Mouse (Mus musculus): Measurements from ENCODE around the gene Rbmx2.

Rbmx2 gene

GRCm38 (mm10) chrX:48694864-48695371 lies at the start of gene Rbmx2:
Rbmx2 (plus strand) TSS chrX:48695004.
- DNase-seq (ENCODE audit: extremely low spot score), result peak; percentile 84

- DNase-seq (ENCODE audit: extremely low spot score), result peak; percentile 3
Observed at GRCm38 (mm10) chrX:48666807-48667206, 28.0 kb upstream of the Rbmx2 start.

- no peak for DNase-seq (ENCODE audit: extremely low spot score)
Observed at GRCm38 (mm10) chrX:48669588-48669987, 25.2 kb upstream of the Rbmx2 start.

- no peak for DNase-seq (ENCODE audit: extremely low spot score)
Observed at GRCm38 (mm10) chrX:48671714-48672113, 23.1 kb upstream of the Rbmx2 start.

GRCm38 (mm10) chrX:48674171-48674570 lies 20.6 kb upstream of the Rbmx2 start, which contains the start of gene Gpr119:
Gpr119 (minus strand) TSS chrX:48674478.
- no peak for DNase-seq (ENCODE audit: extremely low spot score)

- peak; percentile 19 for DNase-seq (ENCODE audit: extremely low spot score)
Observed at GRCm38 (mm10) chrX:48683451-48683850, 11.4 kb upstream of the Rbmx2 start.

GRCm38 (mm10) chrX:48683857-48684256 lies 10.9 kb upstream of the Rbmx2 start:
- DNase-seq (ENCODE audit: extremely low spot score), result no peak

GRCm38 (mm10) chrX:48694460-48694859 lies 344 bp upstream of the Rbmx2 start:
- DNase-seq (ENCODE audit: extremely low spot score), result no peak

- no peak for DNase-seq (ENCODE audit: extremely low spot score)
Observed at GRCm38 (mm10) chrX:48709701-48710100, 14.9 kb downstream of the Rbmx2 start.

- DNase-seq (ENCODE audit: extremely low spot score), result no peak
Observed at GRCm38 (mm10) chrX:48712846-48713245, 18.0 kb downstream of the Rbmx2 start.

GRCm38 (mm10) chrX:48754710-48755283 lies 60.0 kb downstream of the Rbmx2 start:
- DNase-seq (ENCODE audit: extremely low spot score), result no peak

Measured in embryo, embryonic 9.5 days (tissue).